Mouse (Mus musculus): ENCODE results near the gene P3h4. TPM values are rescaled to one million over a fixed set of nuclear protein-coding genes. Genes with fewer than 3 reads are reported as not detected.

Gene P3h4
- polyA plus RNA-seq, 1 experiment from 2014 or later, result 17.8 TPM

- H3K4me3 ChIP-seq (ENCODE audit: low read depth, low read length), result no peak overlapping the region
- H3K4me1 ChIP-seq (replicated peaks; ENCODE audit: control insufficient read depth, insufficient read depth, low read length), result peaks cover 3% of the 10 kb centered on the region; the same call in 1 of the 2 replicates
- H3K36me3 ChIP-seq (ENCODE audit: control insufficient read depth, insufficient read depth, low read length), result no peaks in the 10 kb centered on the region
- peaks cover 19% of the 10 kb centered on the region for H3K27me3 ChIP-seq (ENCODE audit: control insufficient read depth, insufficient read depth, low read length)
- H3K4me2 ChIP-seq (ENCODE audit: low read depth, low read length, severe bottlenecking), result no peak overlapping the region
- no peak overlapping the region for H3K9ac ChIP-seq (ENCODE audit: low read length)
- DNase-seq (ENCODE audit: low spot score), result no peak
- ATAC-seq (replicated peaks; ENCODE audit: low FRiP score), result no peak
- H3K27ac ChIP-seq (ENCODE audit: low read depth, low read length), result no peak overlapping the region
- 93% methylated on average over 7 of the region's 7 CpGs for WGBS
- H3K9me3 ChIP-seq (ENCODE audit: control insufficient read depth, low read length), result no peaks in the 10 kb centered on the region
Observed at GRCm38 (mm10) chr11:100398517-100398916, 16.1 kb downstream of the P3h4 start.

- Histone ChIP-seq H3K27me3 (ENCODE audit: control insufficient read depth, insufficient read depth, low read length) (peaks cover 19% of the 10 kb centered on the region), H3K36me3 (ENCODE audit: control insufficient read depth, insufficient read depth, low read length) (no peaks in the 10 kb centered on the region), H3K4me1 (replicated peaks; ENCODE audit: control insufficient read depth, insufficient read depth, low read length) (peaks cover 3% of the 10 kb centered on the region; the same call in 1 of the 2 replicates), H3K27ac (ENCODE audit: low read depth, low read length) (no peak within 1 kb of the TSS; the same call in 1 of the 2 replicates), H3K4me2 (ENCODE audit: low read depth, low read length, severe bottlenecking) (peak within 1 kb of the TSS; percentile 70), H3K4me3 (ENCODE audit: low read depth, low read length) (peak within 1 kb of the TSS; percentile 55), H3K9me3 (ENCODE audit: control insufficient read depth, low read length) (no peaks in the 10 kb centered on the region), H3K9ac (ENCODE audit: low read length) (peak within 1 kb of the TSS; percentile 66)
- WGBS, result under 1% methylated on average over 37 of the region's 37 CpGs
- ATAC-seq (replicated peaks; ENCODE audit: low FRiP score) (peak; percentile 98), DNase-seq (ENCODE audit: low spot score) (peak; percentile 99)
Observed at GRCm38 (mm10) chr11:100397600-100398389, 16.8 kb downstream of the P3h4 start, which contains the start of gene Jup. Gene Jup (minus strand): TSS chr11:100397763.

- peak overlapping the region; percentile 66 for H3K9ac ChIP-seq (ENCODE audit: low read length)
- no peak overlapping the region; the same call in 1 of the 2 replicates for H3K27ac ChIP-seq (ENCODE audit: low read depth, low read length)
- no peak for DNase-seq (ENCODE audit: low spot score)
- no peak; the same call in 1 of the 2 replicates for ATAC-seq (replicated peaks; ENCODE audit: low FRiP score)
- no peaks in the 10 kb centered on the region for H3K36me3 ChIP-seq (ENCODE audit: control insufficient read depth, insufficient read depth, low read length)
- H3K9me3 ChIP-seq (ENCODE audit: control insufficient read depth, low read length), result no peaks in the 10 kb centered on the region
- peak overlapping the region; percentile 70 for H3K4me2 ChIP-seq (ENCODE audit: low read depth, low read length, severe bottlenecking)
- H3K27me3 ChIP-seq (ENCODE audit: control insufficient read depth, insufficient read depth, low read length), result peaks cover 19% of the 10 kb centered on the region
- 3% methylated on average over 42 of the region's 42 CpGs for WGBS
- peak overlapping the region; percentile 55 for H3K4me3 ChIP-seq (ENCODE audit: low read depth, low read length)
- H3K4me1 ChIP-seq (replicated peaks; ENCODE audit: control insufficient read depth, insufficient read depth, low read length), result peaks cover 3% of the 10 kb centered on the region; the same call in 1 of the 2 replicates
Observed at GRCm38 (mm10) chr11:100396886-100397599, 17.6 kb downstream of the P3h4 start.

- Histone ChIP-seq H3K4me1 (replicated peaks; ENCODE audit: control insufficient read depth, insufficient read depth, low read length) (peaks cover 3% of the 10 kb centered on the region; the same call in 1 of the 2 replicates), H3K9me3 (ENCODE audit: control insufficient read depth, low read length) (no peaks in the 10 kb centered on the region), H3K27me3 (ENCODE audit: control insufficient read depth, insufficient read depth, low read length) (peaks cover 19% of the 10 kb centered on the region), H3K9ac (ENCODE audit: low read length) (no peak overlapping the region), H3K36me3 (ENCODE audit: control insufficient read depth, insufficient read depth, low read length) (no peaks in the 10 kb centered on the region), H3K27ac (ENCODE audit: low read depth, low read length) (no peak overlapping the region), H3K4me3 (ENCODE audit: low read depth, low read length) (peak overlapping the region; percentile 55; the same call in 1 of the 2 replicates), H3K4me2 (ENCODE audit: low read depth, low read length, severe bottlenecking) (peak overlapping the region; percentile 70)
- ATAC-seq (replicated peaks; ENCODE audit: low FRiP score), result no peak
- peak; percentile 64 for DNase-seq (ENCODE audit: low spot score)
- 29% methylated on average over 17 of the region's 17 CpGs for WGBS
Observed at GRCm38 (mm10) chr11:100395861-100396631, 18.6 kb downstream of the P3h4 start.

GRCm38 (mm10) chr11:100395200-100395599 lies 19.4 kb downstream of the P3h4 start:
- Histone ChIP-seq H3K9me3 (ENCODE audit: control insufficient read depth, low read length) (no peaks in the 10 kb centered on the region), H3K9ac (ENCODE audit: low read length) (no peak overlapping the region), H3K4me1 (replicated peaks; ENCODE audit: control insufficient read depth, insufficient read depth, low read length) (peaks cover 3% of the 10 kb centered on the region; the same call in 1 of the 2 replicates), H3K27me3 (ENCODE audit: control insufficient read depth, insufficient read depth, low read length) (peaks cover 19% of the 10 kb centered on the region), H3K4me3 (ENCODE audit: low read depth, low read length) (no peak overlapping the region), H3K4me2 (ENCODE audit: low read depth, low read length, severe bottlenecking) (no peak overlapping the region; the same call in 1 of the 2 replicates), H3K36me3 (ENCODE audit: control insufficient read depth, insufficient read depth, low read length) (no peaks in the 10 kb centered on the region), H3K27ac (ENCODE audit: low read depth, low read length) (no peak overlapping the region)
- no peak for DNase-seq (ENCODE audit: low spot score)
- WGBS, result 38% methylated on average over 11 of the region's 11 CpGs
- no peak for ATAC-seq (replicated peaks; ENCODE audit: low FRiP score)

- ATAC-seq (replicated peaks; ENCODE audit: low FRiP score) (no peak), DNase-seq (ENCODE audit: low spot score) (no peak)
- H3K4me1 ChIP-seq (replicated peaks; ENCODE audit: control insufficient read depth, insufficient read depth, low read length), result peaks cover 3% of the 10 kb centered on the region; the same call in 1 of the 2 replicates
- no peaks in the 10 kb centered on the region for H3K9me3 ChIP-seq (ENCODE audit: control insufficient read depth, low read length)
- no peak overlapping the region for H3K4me2 ChIP-seq (ENCODE audit: low read depth, low read length, severe bottlenecking)
- H3K36me3 ChIP-seq (ENCODE audit: control insufficient read depth, insufficient read depth, low read length), result no peaks in the 10 kb centered on the region
- 76% methylated on average over 5 of the region's 5 CpGs for WGBS
- H3K27ac ChIP-seq (ENCODE audit: low read depth, low read length), result no peak overlapping the region
- no peak overlapping the region for H3K4me3 ChIP-seq (ENCODE audit: low read depth, low read length)
- no peak overlapping the region for H3K9ac ChIP-seq (ENCODE audit: low read length)
- H3K27me3 ChIP-seq (ENCODE audit: control insufficient read depth, insufficient read depth, low read length), result peaks cover 19% of the 10 kb centered on the region
Observed at GRCm38 (mm10) chr11:100394353-100395074, 20.1 kb downstream of the P3h4 start.

- 82% methylated on average over 7 of the region's 7 CpGs for WGBS
- Histone ChIP-seq H3K9ac (ENCODE audit: low read length) (no peak overlapping the region), H3K27me3 (ENCODE audit: control insufficient read depth, insufficient read depth, low read length) (peaks cover 19% of the 10 kb centered on the region), H3K4me1 (replicated peaks; ENCODE audit: control insufficient read depth, insufficient read depth, low read length) (peaks cover 3% of the 10 kb centered on the region; the same call in 1 of the 2 replicates), H3K27ac (ENCODE audit: low read depth, low read length) (no peak overlapping the region), H3K4me2 (ENCODE audit: low read depth, low read length, severe bottlenecking) (no peak overlapping the region), H3K36me3 (ENCODE audit: control insufficient read depth, insufficient read depth, low read length) (no peaks in the 10 kb centered on the region), H3K9me3 (ENCODE audit: control insufficient read depth, low read length) (no peaks in the 10 kb centered on the region), H3K4me3 (ENCODE audit: low read depth, low read length) (no peak overlapping the region)
- ATAC-seq (replicated peaks; ENCODE audit: low FRiP score) (no peak), DNase-seq (ENCODE audit: low spot score) (no peak)
Observed at GRCm38 (mm10) chr11:100393733-100394132, 20.9 kb downstream of the P3h4 start.
